Mouse (Mus musculus) heart, adult 2 months (tissue): ENCODE measurements around the gene Dtd1. TPM values are rescaled to one million over a fixed set of nuclear protein-coding genes. Genes with fewer than 3 reads are reported as not detected.

Source experiments
- DNase-seq, 2 experiments: peaks; one replicate each; pipeline ENCODE4 v3.0.0; 2021
- H3K27ac ChIP-seq: fragments of 200-600 bp; 2 replicates; pipeline ENCODE4 v1.8.1; 2022
- H3K27me3 ChIP-seq: fragments of 200-500 bp; 2 replicates; pipeline ENCODE4 v1.6.1; 2012; ENCODE audit warnings: mild to moderate bottlenecking, low read length, inconsistent platforms, mixed read lengths; ENCODE audit not compliant: control insufficient read depth, insufficient read depth
- H3K36me3 ChIP-seq: fragments of 200-500 bp; 2 replicates; pipeline ENCODE4 v1.6.1; 2012; ENCODE audit warnings: low read length, inconsistent platforms; ENCODE audit not compliant: control insufficient read depth, insufficient read depth
- H3K4me1 ChIP-seq: fragments of 200-500 bp; 2 replicates; pipeline ENCODE4 v1.6.1; 2011; ENCODE audit warnings: low read length; ENCODE audit not compliant: control insufficient read depth, insufficient read depth
- H3K4me3 ChIP-seq: fragments of 200-600 bp; 2 replicates; pipeline ENCODE4 v1.8.1; 2022
- H3K79me2 ChIP-seq: fragments of 200-500 bp; replicated peaks from 2 replicates; pipeline ENCODE4 v1.6.1; 2012; ENCODE audit warnings: mild to moderate bottlenecking, inconsistent platforms, low read length, moderate library complexity, mixed read lengths; ENCODE audit not compliant: control insufficient read depth, insufficient read depth
- H3K9ac ChIP-seq: fragments of 200-500 bp; 2 replicates; pipeline ENCODE4 v1.6.1; 2012; ENCODE audit warnings: low read depth, mild to moderate bottlenecking, control low read depth, inconsistent platforms, low read length, mixed read lengths
- CTCF ChIP-seq: fragments of 200-600 bp; IDR thresholded peaks from 2 replicates; pipeline ENCODE4 v1.8.1; 2022; ENCODE audit warnings: antibody characterized with exemption, mild to moderate bottlenecking, moderate library complexity
- EP300 ChIP-seq: fragments of 200-500 bp; IDR thresholded peaks from 2 replicates; pipeline ENCODE4 v1.6.1; 2011; ENCODE audit warnings: low read depth, low read length, control low read depth; ENCODE audit not compliant: insufficient read depth
- POLR2A ChIP-seq: fragments of 200-500 bp; IDR thresholded peaks from 2 replicates; pipeline ENCODE4 v1.6.1; 2011; ENCODE audit warnings: mild to moderate bottlenecking, low read depth, low read length, control low read depth; ENCODE audit not compliant: insufficient read depth
- WGBS: fragments of 180-500 bp; shearing (Covaris S2); methylation state at CpG from one replicate; pipeline ENCODE4 v1.1.7; 2018; 5-methylcytosine and 5-hydroxymethylcytosine counted together
- intact Hi-C: fragments of 180-260 bp; cut with DNase I; formaldehyde crosslinking; loops from one replicate; pipeline ENCODE4 v1.15.1; 2025
- polyA plus RNA-seq: library from polyadenylated mRNA; depleted of rRNA; stranded (reverse); fragments of >200 nt; gene quantifications from 2 replicates; pipeline ENCODE4 v1.2.3, GENCODE M21; 2012
- total RNA-seq, 2 experiments: library from RNA; stranded (reverse); gene quantifications; 2 replicates each; pipeline ENCODE4 v1.2.3; 2021

Gene Dtd1
- total and polyA plus RNA-seq, 3 experiments, result 10.5 to 15.7 (median 13.9) TPM

GRCm38 (mm10) chr2:144775626-144776025 lies 175.9 kb downstream of the Dtd1 start:
- Histone ChIP-seq H3K4me1 (no peaks in the 10 kb centered on the region), H3K9ac (no peak overlapping the region), H3K79me2 (no peaks in the 10 kb centered on the region), H3K36me3 (no peaks in the 10 kb centered on the region), H3K4me3 (no peak overlapping the region), H3K27ac (no peak overlapping the region), H3K27me3 (no peaks in the 10 kb centered on the region)
- intact Hi-C loops, result no loop called here
- TF ChIP-seq POLR2A, result no peak
- no peak for TF ChIP-seq CTCF
- no peak for TF ChIP-seq EP300
- no peak for DNase-seq
- 91% methylated on average over 4 of the region's 4 CpGs for WGBS

DNA sequence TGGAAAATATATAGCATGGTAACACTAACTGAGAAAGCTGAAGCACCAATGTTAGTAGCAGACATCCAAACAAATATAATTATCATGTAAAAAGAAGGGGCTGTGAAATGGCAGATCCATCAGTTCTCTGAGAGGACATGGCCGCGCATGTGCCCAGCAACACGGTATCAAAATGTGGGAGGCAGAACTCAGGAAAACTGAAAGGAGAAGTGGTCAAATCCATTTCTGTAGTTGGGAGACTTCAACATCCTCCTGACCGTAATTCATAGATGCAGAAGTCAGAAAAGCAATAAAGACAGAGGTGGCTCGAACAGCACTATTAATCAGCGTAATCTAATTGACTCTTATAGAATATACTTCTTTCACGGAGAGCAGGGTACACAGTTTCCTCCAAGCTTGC lies 179.6 kb downstream of the Dtd1 start:
- H3K4me3 ChIP-seq, result no peak overlapping the region
- WGBS, result 88% methylated on average over 7 of the region's 7 CpGs
- H3K36me3 ChIP-seq, result no peaks in the 10 kb centered on the region
- H3K9ac ChIP-seq, result no peak overlapping the region
- H3K27me3 ChIP-seq, result no peaks in the 10 kb centered on the region
- no peaks in the 10 kb centered on the region for H3K4me1 ChIP-seq
- H3K79me2 ChIP-seq, result no peaks in the 10 kb centered on the region
- TF ChIP-seq POLR2A (no peak), CTCF (no peak), EP300 (no peak)
- no peak overlapping the region for H3K27ac ChIP-seq
- intact Hi-C loops, result no loop called here
- no peak for DNase-seq

DNA sequence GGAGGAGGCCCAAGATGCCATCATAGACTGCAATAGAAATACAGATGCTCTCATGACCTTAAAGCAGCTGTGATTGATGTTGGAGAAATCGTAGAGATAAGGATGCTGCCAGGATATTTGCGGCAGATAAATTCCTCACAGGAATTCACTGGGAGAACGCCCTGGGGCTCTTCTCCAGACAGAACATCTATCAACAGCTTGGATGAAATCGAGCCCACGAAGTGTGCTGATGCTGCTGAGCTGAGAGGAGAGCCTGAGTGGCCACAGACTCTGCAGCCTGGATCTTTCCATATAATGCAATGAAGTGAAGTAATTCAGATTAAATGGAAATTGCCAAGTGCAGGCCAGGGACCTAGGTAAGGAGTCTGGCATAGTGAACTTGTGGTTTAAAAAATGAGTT lies 181.0 kb downstream of the Dtd1 start:
- Histone ChIP-seq H3K4me3 (no peak overlapping the region), H3K4me1 (no peaks in the 10 kb centered on the region), H3K36me3 (no peaks in the 10 kb centered on the region), H3K27me3 (no peaks in the 10 kb centered on the region), H3K27ac (no peak overlapping the region), H3K79me2 (no peaks in the 10 kb centered on the region), H3K9ac (no peak overlapping the region)
- TF ChIP-seq EP300, result no peak
- WGBS, result 32% methylated on average over 5 of the region's 5 CpGs
- intact Hi-C loops, result no loop called here
- peak in 1 of 2 experiments; percentile 19 for DNase-seq

DNA sequence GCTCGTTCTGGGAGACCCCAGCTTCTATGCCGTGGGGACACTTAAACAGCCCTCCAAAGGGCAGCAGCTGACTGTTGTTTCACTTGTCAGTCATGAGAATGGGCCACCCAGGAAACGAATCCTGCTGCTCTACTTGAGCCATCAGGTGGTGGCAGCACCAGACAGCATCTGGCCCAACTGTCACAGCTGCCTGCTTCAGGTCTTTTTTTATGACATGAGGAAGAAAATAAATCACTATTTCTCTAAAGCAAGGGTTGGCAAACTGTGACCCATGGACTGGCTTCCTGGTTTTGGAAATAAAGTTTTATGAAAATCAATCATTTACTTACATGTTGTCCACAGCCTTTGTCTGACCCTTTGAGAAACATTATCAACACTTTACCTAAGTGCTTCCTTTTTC lies 182.2 kb downstream of the Dtd1 start:
- Histone ChIP-seq H3K27me3 (no peaks in the 10 kb centered on the region), H3K79me2 (no peaks in the 10 kb centered on the region), H3K4me3 (no peak overlapping the region), H3K36me3 (no peaks in the 10 kb centered on the region), H3K9ac (no peak overlapping the region), H3K27ac (no peak overlapping the region), H3K4me1 (no peaks in the 10 kb centered on the region)
- intact Hi-C loops, result no loop called here
- TF ChIP-seq POLR2A (no peak), CTCF (no peak), EP300 (no peak)
- WGBS, result 67% methylated on average over 3 of the region's 3 CpGs
- DNase-seq, result no peak

- 59% methylated on average over 4 of the region's 4 CpGs for WGBS
- Histone ChIP-seq H3K9ac (no peak overlapping the region), H3K4me3 (no peak overlapping the region), H3K36me3 (no peaks in the 10 kb centered on the region), H3K79me2 (no peaks in the 10 kb centered on the region), H3K27me3 (no peaks in the 10 kb centered on the region), H3K4me1 (no peaks in the 10 kb centered on the region), H3K27ac (no peak overlapping the region)
- intact Hi-C loops, result no loop called here
- DNase-seq, result no peak
- TF ChIP-seq CTCF (no peak), POLR2A (no peak), EP300 (no peak)
Observed at GRCm38 (mm10) chr2:144782481-144782880, 182.8 kb downstream of the Dtd1 start.

DNA sequence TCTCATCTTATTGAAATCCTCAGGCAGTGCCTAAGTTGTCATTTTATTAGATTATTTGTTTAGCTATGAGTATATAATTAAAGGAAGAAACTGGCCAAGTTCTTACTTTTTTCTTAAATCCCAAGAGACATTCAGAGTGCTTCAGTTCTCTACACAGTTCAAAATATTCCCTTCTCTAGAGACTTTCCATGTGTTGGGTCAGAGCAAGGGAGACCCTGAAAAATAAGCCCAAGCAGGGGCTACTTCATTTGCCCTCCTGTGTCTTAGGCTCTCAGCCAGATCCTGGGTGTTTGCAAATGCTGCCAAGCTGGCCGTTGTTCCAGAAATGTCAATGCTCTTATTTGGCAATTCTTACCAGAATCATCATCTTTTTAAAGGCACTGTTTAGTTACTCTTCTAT lies 183.5 kb downstream of the Dtd1 start:
- intact Hi-C loops, result no loop called here
- no peak for TF ChIP-seq POLR2A
- no peak for TF ChIP-seq CTCF
- TF ChIP-seq EP300, result no peak
- DNase-seq, result no peak
- Histone ChIP-seq H3K9ac (no peak overlapping the region), H3K27ac (no peak overlapping the region), H3K4me1 (no peaks in the 10 kb centered on the region), H3K27me3 (no peaks in the 10 kb centered on the region), H3K79me2 (no peaks in the 10 kb centered on the region), H3K4me3 (no peak overlapping the region), H3K36me3 (no peaks in the 10 kb centered on the region)
- WGBS, result 61% methylated on average over 1 of the region's 1 CpGs

DNA sequence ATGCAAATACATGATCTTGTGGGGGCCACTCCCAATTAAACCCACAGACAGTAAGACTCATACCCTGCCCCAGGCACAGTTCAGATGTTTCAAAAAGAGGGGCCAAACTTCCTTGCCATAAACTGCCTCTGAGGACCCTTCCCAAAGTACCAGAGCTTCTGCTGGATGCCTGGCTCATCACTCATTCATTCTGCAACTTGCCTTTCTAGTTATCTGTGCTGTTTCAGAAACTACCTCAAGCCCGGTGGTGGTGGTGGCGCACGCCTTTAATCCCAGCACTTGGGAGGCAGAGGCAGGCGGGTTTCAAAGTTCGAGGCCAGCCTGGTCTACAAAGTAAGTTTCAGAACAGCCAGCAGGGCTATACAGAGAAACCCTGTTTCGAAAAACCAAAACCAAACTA lies 184.1 kb downstream of the Dtd1 start:
- no peak overlapping the region for H3K4me3 ChIP-seq
- no peaks in the 10 kb centered on the region for H3K27me3 ChIP-seq
- H3K9ac ChIP-seq, result no peak overlapping the region
- H3K79me2 ChIP-seq, result no peaks in the 10 kb centered on the region
- H3K27ac ChIP-seq, result no peak overlapping the region
- no peak for DNase-seq
- TF ChIP-seq EP300 (no peak), CTCF (no peak), POLR2A (no peak)
- H3K4me1 ChIP-seq, result no peaks in the 10 kb centered on the region
- no peaks in the 10 kb centered on the region for H3K36me3 ChIP-seq
- intact Hi-C loops, result no loop called here
- 92% methylated on average over 6 of the region's 6 CpGs for WGBS
